Comparison of ENCODE assay signal across 8 mouse cellular contexts in genomic region chr2:49452451-49453081, GRCm38 (mm10). TPM values are rescaled to one million over a fixed set of nuclear protein-coding genes. Genes with fewer than 3 reads are reported as not detected.
A peak's percentile ranks its signal among the peaks of the same experiment; 100 is the strongest.
DNase-seq lines count a peak whose midpoint lies in the region; ATAC-seq and TF ChIP-seq lines count a peak whose summit lies in the region.

No protein-coding gene starts in this region.

- no peak for TF ChIP-seq CTCF in kidney, adult 2 months (conservative IDR thresholded peaks at IDR 0.05; ENCODE audit: insufficient read depth, insufficient read length, low read depth, low read length)

- peak overlapping the region; percentile 99 for H3K27ac ChIP-seq in embryonic facial prominence, embryonic 13.5 days
- H3K27ac ChIP-seq in kidney, adult 2 months (ENCODE audit: insufficient read depth, low read depth, low read length): peak overlapping the region; percentile 77
- H3K27ac ChIP-seq in limb, embryonic 12.5 days: peak overlapping the region; percentile 100
- H3K27ac ChIP-seq in midbrain, embryonic 14.5 days (replicated peaks; ENCODE audit: low read depth, low read length): peak overlapping the region; percentile 100

- H3K9me3 ChIP-seq in embryonic facial prominence, embryonic 13.5 days: no peaks in the 10 kb centered on the region
- H3K9me3 ChIP-seq in limb, embryonic 12.5 days: no peaks in the 10 kb centered on the region
- H3K9me3 ChIP-seq in midbrain, embryonic 14.5 days (ENCODE audit: control insufficient read depth, low read length): no peaks in the 10 kb centered on the region

- TF ChIP-seq POLR2A in kidney, adult 2 months (IDR thresholded peaks at IDR 0.05; ENCODE audit: low read depth, low read length): no peak

- no peaks in the 10 kb centered on the region for H3K36me3 ChIP-seq in embryonic facial prominence, embryonic 13.5 days
- H3K36me3 ChIP-seq in kidney, adult 2 months (ENCODE audit: control insufficient read depth, insufficient read depth, low read length): no peaks in the 10 kb centered on the region
- H3K36me3 ChIP-seq in limb, embryonic 12.5 days: no peaks in the 10 kb centered on the region
- H3K36me3 ChIP-seq in midbrain, embryonic 14.5 days (ENCODE audit: control insufficient read depth, insufficient read depth, low read length): no peaks in the 10 kb centered on the region

- no peaks in the 10 kb centered on the region for H3K27me3 ChIP-seq in embryonic facial prominence, embryonic 13.5 days
- no peaks in the 10 kb centered on the region for H3K27me3 ChIP-seq in kidney, adult 2 months (replicated peaks; ENCODE audit: control insufficient read depth, insufficient read depth, low read length)
- no peaks in the 10 kb centered on the region for H3K27me3 ChIP-seq in limb, embryonic 12.5 days
- no peaks in the 10 kb centered on the region for H3K27me3 ChIP-seq in midbrain, embryonic 14.5 days (ENCODE audit: control insufficient read depth, insufficient read depth, low read length)

- H3K4me1 ChIP-seq in embryonic facial prominence, embryonic 13.5 days: peaks cover 15% of the 10 kb centered on the region
- H3K4me1 ChIP-seq in kidney, adult 2 months (ENCODE audit: control insufficient read depth, insufficient read depth, low read length): peaks cover 2% of the 10 kb centered on the region; the same call in 1 of the 2 replicates
- H3K4me1 ChIP-seq in limb, embryonic 12.5 days (replicated peaks): peaks cover 9% of the 10 kb centered on the region
- peaks cover 14% of the 10 kb centered on the region for H3K4me1 ChIP-seq in midbrain, embryonic 14.5 days (ENCODE audit: control insufficient read depth, insufficient read depth, low read length)

- under 1% methylated on average over 37 of the region's 37 CpGs for WGBS in embryonic facial prominence, embryonic 13.5 days
- WGBS in kidney, adult 2 months: under 1% methylated on average over 37 of the region's 37 CpGs
- under 1% methylated on average over 37 of the region's 37 CpGs for WGBS in limb, embryonic 12.5 days
- under 1% methylated on average over 37 of the region's 37 CpGs for WGBS in midbrain, embryonic 14.5 days

- H3K9ac ChIP-seq in embryonic facial prominence, embryonic 13.5 days: peak overlapping the region; percentile 92
- peak overlapping the region; percentile 97 for H3K9ac ChIP-seq in limb, embryonic 12.5 days (replicated peaks)
- H3K9ac ChIP-seq in midbrain, embryonic 14.5 days (replicated peaks; ENCODE audit: low read length): peak overlapping the region; percentile 97

- H3K4me3 ChIP-seq in embryonic facial prominence, embryonic 13.5 days: peak overlapping the region; percentile 96
- peak overlapping the region; percentile 93 for H3K4me3 ChIP-seq in kidney, adult 2 months (ENCODE audit: insufficient read depth, low read depth, low read length)
- H3K4me3 ChIP-seq in limb, embryonic 12.5 days (replicated peaks): peak overlapping the region; percentile 94
- peak overlapping the region; percentile 93 for H3K4me3 ChIP-seq in midbrain, embryonic 14.5 days (replicated peaks; ENCODE audit: low read depth, low read length)

- peak overlapping the region; percentile 84 for H3K4me2 ChIP-seq in embryonic facial prominence, embryonic 13.5 days
- H3K4me2 ChIP-seq in limb, embryonic 12.5 days: peak overlapping the region; percentile 79
- H3K4me2 ChIP-seq in midbrain, embryonic 14.5 days (ENCODE audit: low read length): peak overlapping the region; percentile 70

- DNase-seq in 416B (ENCODE audit: low read depth): peak; percentile 95
- DNase-seq in adrenal gland, postnatal 36 days: peak; percentile 70 to 71
- DNase-seq in heart, adult 18-20 months: peak; percentile 74 to 85
- peak; percentile 93 for DNase-seq in kidney, adult 2 months
- peak; percentile 90 for DNase-seq in midbrain, embryonic 14.5 days
- DNase-seq in spleen, adult 12 weeks (ENCODE audit: low spot score): peak; percentile 56

- ATAC-seq in embryonic facial prominence, embryonic 13.5 days (ENCODE audit: insufficient number of reproducible peaks, insufficient read depth, low FRiP score, low TSS enrichment, low read depth): no peak
- peak; percentile 33; the same call in 1 of the 2 replicates for ATAC-seq in limb, embryonic 12.5 days (ENCODE audit: insufficient number of reproducible peaks, insufficient read depth, low FRiP score, low TSS enrichment, low read depth)
- peak; percentile 41 for ATAC-seq in midbrain, embryonic 14.5 days (ENCODE audit: low FRiP score, low TSS enrichment)

RNA-seq across cellular contexts. Expression of gene Epc2, which starts 1.3 kb away (rescaled TPM):
- total RNA-seq in adrenal gland, postnatal 36 days (2021): 10 to 100 TPM; 24.6 to 24.8 TPM
- 8.6 and 9.4 TPM in 2 replicates for polyA plus RNA-seq in embryonic facial prominence, embryonic 13.5 days (2015; fragmentation: Nextera tagmentation; extraction: Ambion mirVana)
- 10 to 100 TPM; 20.5 to 20.8 TPM for total RNA-seq in heart, adult 18-20 months (2021)
- polyA plus RNA-seq in kidney, adult 2 months (2012; rRNA removed): 5.9 and 6.0 TPM in 2 replicates
- polyA plus RNA-seq in limb, embryonic 12.5 days (2016; fragmentation: Nextera tagmentation; extraction: Ambion mirVana): 8.6 and 10.8 TPM in 2 replicates
- 18.4 and 25.2 TPM in 2 replicates for polyA plus RNA-seq in midbrain, embryonic 14.5 days (2014; fragmentation: Nextera tagmentation; extraction: Ambion mirVana)
